Mouse (Mus musculus) myocyte (in vitro differentiated cells): ENCODE measurements around the gene Itgb1bp2.

Experiments used
- E2F4 ChIP-seq: IDR thresholded peaks from one replicate; pipeline ENCODE4 v1.6.1; 2011; ENCODE audit warnings: mild to moderate bottlenecking, control low read depth, moderate library complexity; ENCODE audit not compliant: insufficient read depth
- MAX ChIP-seq: IDR thresholded peaks from one replicate; pipeline ENCODE4 v1.6.1; 2011; ENCODE audit warnings: low read depth, mild to moderate bottlenecking, control low read depth
- MYOG ChIP-seq, 3 experiments: IDR thresholded peaks; one replicate each; pipeline ENCODE4 v1.6.1; 2011; ENCODE audit warnings: control low read depth in 2 of 3, low read depth in 2 of 3, mild to moderate bottlenecking in 2 of 3; ENCODE audit not compliant: insufficient read length in 2 of 3, control insufficient read depth in 1 of 3, insufficient read depth in 1 of 3
- POLR2A ChIP-seq: IDR thresholded peaks from one replicate; pipeline ENCODE4 v1.6.1; 2011; ENCODE audit warnings: low read depth, mild to moderate bottlenecking, control low read depth, moderate library complexity; ENCODE audit not compliant: insufficient read length
- POLR2AphosphoS2 ChIP-seq: IDR thresholded peaks from one replicate; pipeline ENCODE4 v1.6.1; 2011; ENCODE audit warnings: low read depth, control low read depth; ENCODE audit not compliant: insufficient read length
- USF1 ChIP-seq: IDR thresholded peaks from one replicate; pipeline ENCODE4 v1.6.1; 2011; ENCODE audit warnings: low read depth, mild to moderate bottlenecking, control low read depth, moderate library complexity

GRCm38 (mm10) chrX:101418946-101419724 lies 29.8 kb upstream of the Itgb1bp2 start:
- TF ChIP-seq POLR2A = no peak
- no peak for TF ChIP-seq POLR2AphosphoS2
- TF ChIP-seq MYOG (IDR thresholded peaks at IDR 0.05; ENCODE audit: control insufficient read depth in 1 of 3, insufficient read depth in 1 of 3, insufficient read length in 2 of 3, low read depth in 2 of 3) = no peak
- no peak for TF ChIP-seq USF1
- TF ChIP-seq E2F4 = no peak
- TF ChIP-seq MAX = no peak
